ENCODE assay signal across 8 mouse cellular contexts in the genomic region with DNA sequence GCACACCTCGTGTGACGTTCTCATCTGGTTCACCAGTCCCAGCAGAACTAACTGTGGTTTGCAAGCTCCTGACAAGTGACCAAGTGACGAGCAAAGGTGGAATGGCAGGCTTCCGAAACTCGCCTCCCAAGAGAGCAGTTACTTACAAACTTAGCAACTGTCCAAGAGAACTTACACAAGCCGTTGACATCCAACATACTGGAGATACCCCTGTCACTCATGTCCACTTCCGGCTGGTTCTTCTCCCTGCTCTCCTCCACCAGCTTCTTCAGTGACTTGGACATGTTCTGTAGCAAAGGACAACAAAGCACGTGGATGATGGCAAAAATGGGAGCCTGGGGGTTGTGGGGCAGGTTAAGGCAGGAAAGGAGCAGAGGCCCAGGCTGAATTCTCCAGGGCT. TPM values are rescaled to one million over a fixed set of nuclear protein-coding genes. Genes with fewer than 3 reads are reported as not detected.
DNase-seq lines count a peak whose midpoint lies in the region; ATAC-seq and TF ChIP-seq lines count a peak whose summit lies in the region.

No protein-coding gene starts in this region.

- no peak; the same call in 1 of the 2 replicates for ATAC-seq in hindbrain, embryonic 12.5 days (ENCODE audit: low FRiP score)
- ATAC-seq in megakaryocyte progenitor cell, adult 5-6 weeks (replicated peaks; ENCODE audit: poor library complexity): peak; percentile 8

- no peak for DNase-seq in layer of hippocampus, adult 2 months (ENCODE audit: low spot score in 2 of 2)
- no peak for DNase-seq in layer of hippocampus, postnatal 10 days (ENCODE audit: low spot score in 2 of 2)
- DNase-seq in cerebellum, adult 11-12 months: no peak
- DNase-seq in layer of hippocampus, postnatal 25 days (ENCODE audit: extremely low spot score in 1 of 2, low spot score in 1 of 2): no peak
- no peak for DNase-seq in right cerebral cortex, adult 18-20 months

- H3K9ac ChIP-seq in hindbrain, embryonic 12.5 days: peak overlapping the region; percentile 67

- peak overlapping the region; percentile 92 for H3K27ac ChIP-seq in layer of hippocampus, adult 2 months
- H3K27ac ChIP-seq in brown adipose tissue, adult 24 weeks (replicated peaks; ENCODE audit: low read depth, low read length): peak overlapping the region; percentile 76
- 0 out of 2 replicates have a peak overlapping the region, but pooled peaks have one; percentile 12 for H3K27ac ChIP-seq in hindbrain, embryonic 12.5 days

- no peaks in the 10 kb centered on the region for H3K27me3 ChIP-seq in hindbrain, embryonic 12.5 days

- peaks cover 6% of the 10 kb centered on the region for H3K4me1 ChIP-seq in brown adipose tissue, adult 24 weeks (ENCODE audit: control insufficient read depth, insufficient read depth, insufficient read length, low read length)
- peaks cover 4% of the 10 kb centered on the region for H3K4me1 ChIP-seq in hindbrain, embryonic 12.5 days

- TF ChIP-seq CTCF in layer of hippocampus, adult 2 months (conservative IDR thresholded peaks at IDR 0.05): no peak

- peak overlapping the region; percentile 80 for H3K4me3 ChIP-seq in layer of hippocampus, adult 2 months
- peak overlapping the region; percentile 66 for H3K4me3 ChIP-seq in brown adipose tissue, adult 24 weeks (ENCODE audit: insufficient read depth, low read depth, low read length)
- H3K4me3 ChIP-seq in hindbrain, embryonic 12.5 days: peak overlapping the region; percentile 52

- no peaks in the 10 kb centered on the region for H3K9me3 ChIP-seq in hindbrain, embryonic 12.5 days (replicated peaks)

- no peaks in the 10 kb centered on the region for H3K36me3 ChIP-seq in hindbrain, embryonic 12.5 days

- H3K4me2 ChIP-seq in hindbrain, embryonic 12.5 days (replicated peaks): peak overlapping the region; percentile 77

- 52% methylated on average over 8 of the region's 8 CpGs for WGBS in hindbrain, embryonic 12.5 days

RNA-seq across cellular contexts. Expression of a gene that starts 0.5 kb away (rescaled TPM):
- 10 to 100 TPM; 36.2 to 36.5 TPM for total RNA-seq in layer of hippocampus, adult 2 months (2021)
- total RNA-seq in layer of hippocampus, postnatal 10 days (2021): 10 to 100 TPM; 46.9 to 54.9 TPM
- 59.4 and 65.8 TPM in 2 replicates for polyA plus RNA-seq in brown adipose tissue, adult 24 weeks (2012; ENCODE audit: insufficient read depth, insufficient read length, missing spikeins)
- polyA plus RNA-seq in hindbrain, embryonic 12.5 days (2016; fragmentation: Nextera tagmentation; extraction: Ambion mirVana): 86.5 and 92.6 TPM in 2 replicates
- 108 and 134 TPM in 2 replicates for total RNA-seq in megakaryocyte progenitor cell, adult 5-6 weeks (2015)
- 144 and 157 TPM in 2 replicates for total RNA-seq in megakaryocyte progenitor cell, adult 5-6 weeks (2017)
- 10 to 100 TPM; 38.2 to 40.0 TPM for total RNA-seq in layer of hippocampus, postnatal 25 days (2021)

Comparison
In these comparisons a context has a peak if more than half of its experiments do, and no peak if none do; other contexts are left out.
1. H3K27ac ChIP-seq: peak in every context shown above with its lines; median percentile 92 in layer of hippocampus, adult 2 months; 76 in brown adipose tissue, adult 24 weeks; 12 in hindbrain, embryonic 12.5 days.